Mouse (Mus musculus) c-Kit-positive CD71-negative TER-119-negative erythroid progenitor cells, embryonic 14.5 days (primary cell): ENCODE measurements at regions not wholly inside any gene's neighbourhood (a gene's known extent, or its start where the extent isn't known, plus 50 kb on each side); places are given as distances from the start of the nearest gene placed in this dataset.
A peak's percentile ranks its signal among the peaks of the same experiment; 100 is the strongest.

Source experiments
- DNase-seq: peaks from one replicate; pipeline ENCODE4 v3.0.0-alpha.2; 2013; ENCODE audit warnings: low read depth

DNA sequence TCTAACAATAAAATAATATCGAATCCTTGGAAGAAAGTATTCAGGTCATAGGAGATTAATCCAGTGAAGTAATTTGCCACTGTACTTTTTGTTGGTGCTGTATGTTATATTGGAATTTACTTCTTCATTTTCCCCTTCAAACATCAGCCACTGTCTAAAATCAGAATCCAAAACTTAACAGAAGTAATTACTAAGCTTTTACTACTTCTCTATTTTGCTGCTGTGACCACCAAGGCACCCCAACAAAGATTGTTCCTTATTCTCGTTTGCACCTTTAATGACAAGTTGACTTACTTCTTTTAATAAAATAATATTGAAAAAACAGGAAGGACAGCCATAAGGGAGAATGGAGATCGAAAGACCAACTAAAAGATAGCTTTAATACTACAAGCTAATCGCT lies 1130.1 kb upstream of the Cited2 start:
- DNase-seq: no peak

DNA sequence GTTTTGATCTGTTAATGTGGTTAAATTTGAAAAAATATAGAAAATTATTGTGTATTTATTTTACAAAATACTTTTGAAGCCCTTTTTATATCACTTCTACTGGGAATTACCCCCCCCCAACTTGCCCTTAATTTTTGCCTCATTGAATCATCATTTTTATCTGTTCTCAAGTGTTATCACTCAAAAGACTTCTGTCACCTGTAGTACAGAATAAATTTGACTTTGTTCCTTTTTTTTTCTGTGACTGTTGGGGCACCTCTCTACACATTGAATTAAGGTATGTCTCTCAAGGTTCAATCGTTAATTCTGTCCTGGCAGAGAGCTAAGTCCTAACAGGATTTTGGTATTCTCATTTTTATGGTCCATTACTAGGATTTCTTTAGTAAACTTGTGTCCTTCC lies 1123.0 kb upstream of the Cited2 start:
- no peak for DNase-seq

DNA sequence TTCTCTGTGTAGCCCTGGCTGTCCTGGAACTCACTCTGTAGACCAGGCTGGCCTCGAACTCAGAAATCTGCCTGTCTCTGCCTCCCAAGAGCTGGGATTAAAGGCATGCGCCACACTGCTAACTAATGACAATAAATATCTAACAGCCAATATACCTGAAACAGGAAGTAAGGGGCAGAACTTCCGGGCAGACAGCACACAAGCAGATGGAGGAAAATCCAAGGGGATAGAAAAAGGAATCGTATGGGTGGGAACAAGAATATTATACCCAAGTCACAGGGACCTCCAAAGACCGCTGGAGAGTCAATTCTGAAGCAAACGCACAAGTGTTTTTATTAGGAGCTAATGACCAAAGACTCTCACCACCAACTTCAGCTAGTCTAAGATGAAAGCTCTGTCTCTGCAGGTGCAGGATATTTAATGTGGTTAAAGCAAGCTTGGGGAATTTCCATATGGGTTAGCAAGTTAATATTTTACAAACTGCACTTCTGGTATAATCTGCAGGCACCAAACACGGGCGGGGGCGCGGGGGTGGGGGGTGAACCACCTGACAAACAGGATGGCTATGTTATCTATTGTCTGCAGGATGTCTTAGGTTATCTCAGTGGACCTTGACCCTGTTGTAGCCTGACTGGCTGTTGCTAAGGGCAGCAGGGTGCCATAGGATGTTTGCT lies 1122.3 kb upstream of the Cited2 start:
- peak; percentile 16 for DNase-seq

DNA sequence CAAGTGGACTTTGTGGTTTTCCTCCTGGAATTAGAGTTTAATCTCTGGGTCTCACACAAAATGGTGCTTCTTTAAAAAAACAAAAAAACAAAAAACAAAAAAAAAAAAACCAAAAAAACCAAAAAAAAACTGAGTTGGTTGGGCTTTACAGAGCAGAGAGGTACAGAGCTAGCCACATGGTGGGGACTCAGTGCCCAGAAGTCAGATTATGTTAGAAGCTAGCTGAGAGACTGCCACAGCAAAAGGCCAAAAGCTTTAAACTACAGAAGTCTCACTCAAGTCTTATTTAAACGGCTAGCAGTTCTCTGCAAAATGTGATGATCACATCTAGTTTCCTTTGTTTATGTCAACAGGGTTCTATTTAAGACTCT lies 1121.8 kb upstream of the Cited2 start:
- DNase-seq: no peak

DNA sequence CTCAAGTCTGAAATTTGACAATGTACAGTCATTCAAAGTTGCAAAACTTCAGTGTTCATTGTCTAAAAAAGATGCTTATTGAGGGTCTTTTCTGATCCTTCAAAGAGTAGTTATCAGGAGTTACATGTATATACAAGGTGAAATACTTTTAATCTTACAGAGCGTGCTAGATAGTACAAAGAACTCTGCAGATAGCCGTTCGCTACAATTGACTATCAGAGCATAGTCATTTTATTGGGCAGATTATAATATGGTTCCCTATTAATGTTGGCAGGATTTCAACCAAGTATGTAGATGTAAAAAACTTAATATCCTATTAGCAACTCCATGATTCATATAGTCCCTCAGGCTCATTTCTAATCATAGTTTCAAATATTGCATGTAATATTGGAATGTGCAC lies 1114.7 kb upstream of the Cited2 start:
- DNase-seq: no peak

DNA sequence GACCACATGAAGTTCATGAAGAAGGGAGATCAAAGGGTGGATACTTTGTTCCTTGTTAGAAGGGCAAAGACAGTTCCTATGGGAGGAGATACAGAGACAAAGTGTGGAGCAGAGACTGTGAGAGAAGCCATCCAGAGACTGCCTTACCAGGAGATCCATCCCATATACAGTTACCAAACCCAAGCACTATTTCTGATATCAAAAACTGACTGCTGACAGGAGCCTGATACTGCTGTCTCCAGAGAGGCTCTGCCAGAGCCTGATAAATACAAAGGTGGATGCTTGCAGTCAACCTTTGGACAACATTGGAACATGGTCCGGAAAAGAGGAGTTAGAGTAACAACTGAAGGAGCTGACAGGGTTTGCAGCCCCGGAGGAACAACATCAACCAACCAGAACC lies 1104.3 kb upstream of the Cited2 start:
- DNase-seq: no peak

DNA sequence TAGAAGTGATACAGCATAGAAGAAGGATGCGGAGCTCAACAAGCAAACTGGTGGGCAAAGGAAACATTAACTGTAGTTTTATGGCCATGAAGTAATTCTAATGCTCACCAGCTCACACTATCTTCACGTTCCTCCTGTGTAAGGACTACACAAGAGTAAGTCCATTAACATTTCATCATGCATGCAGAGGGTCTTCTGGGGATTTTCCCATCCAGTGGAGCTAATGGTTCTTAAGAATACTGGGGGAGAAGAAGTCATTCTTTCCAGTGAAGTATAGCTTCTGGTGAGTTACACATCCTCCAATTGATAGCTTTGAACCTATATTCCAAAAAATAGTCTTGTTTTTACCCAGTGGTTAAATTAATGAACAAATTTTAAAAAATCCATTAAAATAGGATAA lies 1103.4 kb upstream of the Cited2 start:
- no peak for DNase-seq

DNA sequence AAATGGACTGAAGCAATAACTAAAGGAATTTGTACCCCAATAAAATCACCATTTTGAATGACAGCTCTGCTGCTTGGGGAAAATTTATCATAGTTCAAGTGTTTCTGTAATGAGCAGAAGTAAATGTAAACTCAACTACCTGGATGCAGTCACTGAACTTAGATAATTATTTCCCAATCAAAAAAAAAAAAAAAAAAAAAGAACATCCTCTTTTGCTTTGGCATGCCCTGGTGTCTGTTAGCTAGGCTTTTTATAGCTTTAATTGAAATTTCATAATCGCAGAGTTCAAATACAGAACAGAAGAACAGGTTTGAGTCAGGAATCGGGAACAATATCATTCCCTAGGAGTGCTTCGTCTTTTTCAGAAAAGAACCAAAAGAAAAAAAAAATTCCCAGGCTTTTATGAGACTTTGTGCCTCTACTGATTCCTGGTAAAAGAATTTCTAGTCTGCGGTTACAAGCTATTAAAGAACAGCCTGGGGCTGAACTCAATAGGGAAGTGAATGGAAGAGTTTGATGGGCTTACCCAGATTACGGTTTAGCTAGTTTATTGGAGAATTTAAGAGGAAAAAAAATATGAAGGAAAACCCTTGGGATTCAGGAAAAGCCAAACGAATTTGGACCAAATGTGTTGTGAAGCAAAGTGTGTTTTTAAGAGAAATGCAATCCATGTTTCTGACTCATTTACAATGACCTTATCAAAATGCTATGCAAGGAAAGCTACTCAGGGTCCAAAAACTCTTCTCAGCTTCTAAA lies 1102.0 kb upstream of the Cited2 start:
- no peak for DNase-seq

DNA sequence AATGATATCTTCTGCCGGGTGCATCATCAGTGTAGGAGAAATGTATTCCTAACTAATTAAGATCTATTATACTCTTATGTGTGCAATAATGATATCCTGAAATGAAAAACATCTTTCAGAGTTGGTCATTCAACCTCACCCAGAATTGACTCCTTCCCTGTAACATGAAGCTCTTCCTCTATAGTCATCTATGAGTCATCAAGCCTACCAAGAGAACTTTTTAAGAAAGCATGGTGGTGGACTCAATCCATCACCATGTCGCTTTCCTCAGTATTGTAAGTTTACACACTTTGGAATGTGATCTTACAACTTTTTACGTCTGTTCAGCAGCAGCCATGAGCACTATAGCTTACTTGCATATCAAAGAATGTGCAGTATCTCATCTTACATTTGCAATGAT lies 1100.2 kb upstream of the Cited2 start:
- no peak for DNase-seq

DNA sequence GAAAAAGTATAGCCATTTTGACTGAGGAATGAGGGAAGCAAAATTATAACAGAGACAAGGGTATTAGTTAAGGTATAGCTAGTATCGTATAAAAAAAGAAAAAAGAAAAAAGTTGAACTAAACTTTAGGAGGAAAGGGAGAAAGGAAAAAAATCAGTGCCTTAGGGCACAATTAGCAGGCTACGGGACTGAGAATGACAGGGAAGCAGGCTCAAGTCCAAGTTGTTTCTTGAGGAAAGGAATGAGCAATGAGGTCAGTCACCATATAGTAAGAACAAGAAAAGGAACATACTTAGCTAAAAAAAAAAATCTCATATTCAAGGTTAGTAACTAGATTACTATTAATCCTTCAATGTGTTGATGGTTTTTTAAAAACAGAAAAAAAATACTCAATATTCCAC lies 1089.8 kb upstream of the Cited2 start:
- DNase-seq: no peak

DNA sequence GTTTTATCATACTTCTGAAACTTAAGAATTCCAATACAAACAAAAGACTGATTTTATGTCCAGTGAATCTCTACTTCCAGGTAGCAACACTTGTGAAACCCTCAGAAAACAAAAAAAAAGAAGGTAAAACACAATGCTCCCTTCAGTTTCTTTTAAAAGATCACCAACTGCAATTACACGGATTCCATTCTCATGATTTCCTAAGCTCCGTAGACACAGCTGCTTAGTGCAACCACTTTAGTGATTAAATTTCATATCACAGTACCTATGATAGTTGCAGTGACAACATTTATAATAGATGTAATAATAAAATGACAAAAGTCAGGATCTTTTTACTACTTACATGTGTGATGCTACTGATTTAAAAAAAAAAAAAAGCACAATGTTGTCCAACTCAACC lies 1087.6 kb upstream of the Cited2 start:
- no peak for DNase-seq

DNA sequence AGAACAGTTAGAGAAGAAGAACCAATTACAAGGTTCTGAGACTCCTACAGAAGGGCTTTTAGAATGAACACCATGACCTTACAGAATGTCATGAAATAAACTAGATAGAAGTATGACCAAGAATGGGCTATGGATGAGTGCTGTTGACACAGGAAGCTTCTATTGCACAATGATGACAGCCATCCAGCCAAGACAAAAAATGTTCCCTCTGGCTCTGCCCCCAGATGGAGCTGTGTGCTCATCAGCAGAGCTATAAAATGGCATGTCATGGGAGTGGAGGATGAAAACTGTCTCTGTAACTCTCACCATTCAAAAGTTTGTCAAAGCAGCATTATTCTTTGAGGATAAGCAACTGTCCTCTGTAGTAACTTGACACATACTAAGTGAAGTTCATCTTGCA lies 1086.0 kb upstream of the Cited2 start:
- no peak for DNase-seq

DNA sequence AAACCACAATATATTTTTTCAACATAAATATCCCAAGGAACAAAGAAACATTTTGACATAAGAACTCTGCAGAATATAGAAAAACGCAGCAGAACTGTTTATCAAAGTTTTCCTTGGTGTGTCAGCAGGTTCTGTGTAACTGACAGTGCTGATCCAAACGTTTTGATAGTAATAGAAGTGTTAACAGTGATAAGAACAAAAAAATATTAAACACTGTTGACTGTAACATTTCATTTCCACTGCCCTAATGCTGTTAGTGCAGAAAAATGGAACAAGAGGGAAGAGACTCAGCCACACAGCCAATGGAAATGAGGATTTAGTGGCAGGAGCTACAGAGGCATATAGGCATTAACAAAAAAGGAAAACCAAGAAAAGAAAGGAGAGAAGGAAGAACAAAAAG lies 1084.9 kb upstream of the Cited2 start:
- no peak for DNase-seq

DNA sequence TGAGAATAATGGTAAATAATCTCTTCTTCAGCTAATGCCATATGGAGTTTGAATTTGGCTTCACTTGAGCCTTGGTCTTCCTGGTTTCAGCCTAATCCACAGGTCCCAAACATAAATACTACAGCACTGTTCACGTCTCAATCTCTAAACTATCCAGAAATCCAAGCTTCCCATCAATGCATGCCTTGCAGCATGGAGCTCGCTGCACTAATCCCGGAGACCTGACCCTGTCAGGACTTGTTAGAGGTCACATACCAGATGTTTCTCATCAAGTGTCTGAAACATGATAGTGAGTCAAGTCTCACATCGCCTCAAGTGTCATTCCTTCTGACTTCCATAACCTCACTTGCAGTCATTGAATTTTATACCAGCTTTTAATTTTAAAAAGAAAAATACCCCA lies 1082.9 kb upstream of the Cited2 start:
- DNase-seq: no peak

DNA sequence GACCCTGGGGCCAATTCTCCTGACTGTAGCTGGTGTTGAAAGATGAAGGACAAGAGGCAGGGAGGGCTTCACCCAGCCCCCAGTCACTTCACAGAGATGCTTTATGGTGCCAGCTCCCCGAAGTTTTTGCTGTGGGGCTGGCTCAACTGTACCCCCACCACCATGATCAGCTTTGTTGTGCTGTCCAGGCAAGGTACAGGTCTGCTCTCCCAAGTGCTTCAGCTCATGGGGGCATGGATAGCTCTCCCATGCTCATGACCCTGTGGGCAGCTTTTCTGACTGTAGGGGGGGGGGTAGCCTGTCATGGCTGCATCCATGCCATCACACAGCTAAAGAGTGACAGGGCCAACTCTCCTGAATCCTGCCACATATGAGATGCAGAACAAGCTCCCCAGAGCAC lies 1072.9 kb upstream of the Cited2 start:
- no peak for DNase-seq

DNA sequence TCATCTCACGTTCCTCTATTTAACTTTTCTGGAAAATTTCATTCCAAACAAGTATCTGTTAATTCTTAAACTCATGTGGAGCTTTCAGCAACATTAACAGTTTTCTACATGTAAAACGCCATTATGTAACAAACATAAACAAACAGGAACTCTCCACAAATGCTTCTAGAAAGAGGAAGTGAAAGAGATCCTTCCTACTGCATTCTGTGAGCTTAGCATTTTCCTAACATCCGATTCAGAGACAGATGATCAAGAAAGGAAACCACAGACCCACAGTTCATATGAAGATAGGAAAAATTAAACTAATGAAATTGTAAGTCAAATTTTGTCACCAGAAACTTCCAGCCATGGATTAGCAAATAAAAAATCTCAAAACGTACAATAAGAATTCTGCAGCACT lies 1070.6 kb upstream of the Cited2 start:
- peak; percentile 26 for DNase-seq

DNA sequence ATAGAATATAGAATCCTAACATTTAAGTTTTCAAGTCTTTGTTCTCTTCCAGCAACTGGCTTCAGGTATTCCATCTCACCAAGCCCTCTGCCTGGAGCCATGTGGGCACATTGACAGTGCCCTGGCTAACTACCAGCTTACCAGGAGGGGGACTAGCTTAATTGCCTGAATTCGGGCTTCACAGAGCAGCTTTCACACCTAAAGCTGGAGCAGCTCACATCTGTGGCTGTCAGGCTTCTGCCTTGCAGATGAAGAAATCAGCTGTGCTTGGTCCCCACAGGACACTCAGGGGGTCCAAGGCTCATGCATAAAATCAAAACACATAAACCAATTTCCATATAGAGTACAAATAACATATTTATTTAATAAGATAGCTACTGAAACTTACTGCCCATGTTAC lies 1058.5 kb upstream of the Cited2 start:
- no peak for DNase-seq

DNA sequence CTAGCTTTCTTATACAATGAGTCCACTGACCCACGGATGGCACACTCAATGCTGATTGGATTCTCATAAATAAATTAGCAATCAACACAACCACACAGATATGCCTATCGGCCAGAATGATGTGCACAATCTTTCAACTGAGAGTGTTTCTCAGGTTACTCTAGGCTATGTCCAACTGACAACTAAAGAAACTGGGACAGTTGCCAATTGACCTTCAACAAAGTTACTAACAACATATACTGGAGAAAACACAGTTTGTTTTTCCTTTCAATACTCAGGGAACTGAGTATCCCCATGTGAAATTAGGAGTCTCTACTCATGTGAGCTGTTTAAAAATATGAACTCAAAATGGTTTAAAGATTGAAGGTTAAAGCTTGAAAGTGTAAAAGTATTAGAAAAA lies 1052.7 kb upstream of the Cited2 start:
- no peak for DNase-seq

DNA sequence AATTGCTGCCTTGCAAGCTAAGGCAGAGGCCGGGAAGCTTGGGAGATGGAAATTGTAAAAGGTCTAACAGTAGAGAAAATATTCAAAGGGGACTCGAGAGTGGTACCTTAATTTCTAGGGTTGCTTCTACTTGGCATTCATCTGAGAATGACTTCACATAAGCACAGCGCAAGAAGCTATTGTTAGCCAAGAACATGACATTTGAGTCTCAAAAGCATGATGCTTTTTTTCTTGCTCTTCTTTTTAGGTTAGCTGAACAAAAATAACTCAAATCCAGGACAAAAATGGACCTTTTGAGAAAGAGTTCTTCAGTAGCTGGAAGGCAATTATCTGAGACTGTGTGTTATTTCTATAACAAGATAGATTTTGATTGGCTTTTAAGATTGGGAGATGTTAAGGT lies 1042.0 kb upstream of the Cited2 start:
- no peak for DNase-seq

DNA sequence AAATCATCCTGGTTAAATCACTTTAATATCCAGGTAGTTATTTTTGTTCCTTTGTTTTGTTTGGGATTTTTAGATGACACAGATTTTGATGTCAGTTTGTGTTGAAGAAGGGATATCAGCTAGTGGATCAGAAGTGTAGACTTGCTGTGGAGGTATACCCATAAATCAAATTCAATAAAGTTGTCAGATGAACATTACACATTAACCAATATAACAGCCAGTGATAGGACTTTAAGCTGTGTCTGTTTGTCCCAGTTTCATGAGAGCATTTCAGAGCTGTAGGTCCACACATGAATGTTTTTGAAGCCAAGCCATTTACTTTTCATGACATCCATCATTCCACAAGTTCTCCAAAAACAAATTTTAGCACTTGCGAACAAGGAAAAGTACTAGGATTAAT lies 1037.7 kb upstream of the Cited2 start:
- DNase-seq: no peak

DNA sequence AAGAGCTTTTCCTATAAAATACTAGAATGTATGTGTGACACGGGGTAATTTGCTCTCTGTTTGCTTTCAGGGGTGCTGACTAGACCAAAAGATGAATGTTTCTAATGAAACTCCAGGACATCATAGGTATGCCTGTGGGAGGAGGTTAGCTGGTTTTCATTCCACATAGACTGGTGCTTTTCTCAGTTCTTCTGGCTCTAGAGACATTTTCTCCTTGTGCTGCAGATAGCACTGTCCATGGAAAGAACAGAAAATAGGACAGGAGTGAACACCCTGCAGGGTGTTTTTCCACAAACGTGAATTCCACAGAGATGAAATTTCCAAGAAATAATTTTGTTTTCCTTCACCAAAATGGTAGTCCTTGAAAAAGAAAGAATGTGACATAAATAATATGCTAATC lies 1016.0 kb upstream of the Cited2 start:
- DNase-seq: no peak

DNA sequence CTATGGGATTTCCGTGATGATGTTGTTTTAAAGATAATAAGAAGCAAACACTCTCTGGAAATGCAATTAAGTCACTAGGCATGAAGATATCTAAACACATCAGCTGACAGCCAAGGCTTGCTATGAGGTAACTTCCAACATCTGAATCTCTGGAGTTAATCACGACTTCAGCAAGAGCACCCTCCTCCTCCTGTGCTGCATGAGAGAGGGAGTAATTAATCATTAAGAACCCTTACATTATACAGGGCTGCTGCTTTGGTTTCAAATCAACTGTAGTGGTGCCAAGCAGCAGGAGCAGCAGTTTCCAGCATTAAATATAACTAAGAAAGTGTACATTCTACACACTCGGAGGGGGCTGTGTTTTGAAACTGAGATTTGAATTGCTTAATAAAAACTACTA lies 1009.9 kb upstream of the Cited2 start:
- DNase-seq: no peak

DNA sequence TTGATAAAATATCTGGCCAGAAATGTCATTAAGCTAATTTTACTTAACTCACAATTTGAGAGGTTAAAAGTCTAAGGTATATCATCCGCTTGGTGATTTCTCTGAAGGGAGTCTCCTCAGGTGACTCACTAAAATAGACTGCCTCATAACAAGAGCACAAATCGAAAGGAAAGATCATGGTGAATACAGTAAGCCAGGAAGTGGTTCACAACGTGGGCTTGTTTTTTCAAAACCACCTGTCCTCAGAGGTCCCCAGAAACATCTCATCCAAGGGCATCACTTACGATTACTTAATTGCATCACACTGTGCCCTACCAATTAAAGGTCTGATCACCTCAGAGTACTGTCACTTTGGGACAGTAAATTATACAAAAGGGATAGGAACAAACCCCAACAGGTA lies 1009.0 kb upstream of the Cited2 start:
- no peak for DNase-seq

DNA sequence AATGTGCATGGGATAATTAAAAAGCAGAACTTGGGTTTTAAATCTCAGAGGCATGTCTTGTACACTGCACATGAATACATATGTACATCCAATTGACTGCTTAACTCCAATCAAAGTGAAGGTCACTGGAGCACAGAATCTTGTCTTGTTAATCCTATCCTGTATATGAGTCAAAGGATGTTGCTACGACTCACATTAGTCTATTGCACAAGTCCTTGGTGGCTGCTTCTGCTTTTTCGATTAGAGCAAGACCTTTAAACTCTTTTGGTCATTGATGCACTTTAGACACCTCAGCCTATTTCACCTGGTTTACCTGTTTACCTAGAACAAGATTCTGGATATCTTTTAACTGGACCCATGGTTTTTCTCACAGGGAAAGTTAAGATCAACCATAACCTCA lies 1008.5 kb upstream of the Cited2 start:
- no peak for DNase-seq
